Mouse (Mus musculus): ENCODE data around the gene Tnfrsf22.

Tnfrsf22 gene

DNA sequence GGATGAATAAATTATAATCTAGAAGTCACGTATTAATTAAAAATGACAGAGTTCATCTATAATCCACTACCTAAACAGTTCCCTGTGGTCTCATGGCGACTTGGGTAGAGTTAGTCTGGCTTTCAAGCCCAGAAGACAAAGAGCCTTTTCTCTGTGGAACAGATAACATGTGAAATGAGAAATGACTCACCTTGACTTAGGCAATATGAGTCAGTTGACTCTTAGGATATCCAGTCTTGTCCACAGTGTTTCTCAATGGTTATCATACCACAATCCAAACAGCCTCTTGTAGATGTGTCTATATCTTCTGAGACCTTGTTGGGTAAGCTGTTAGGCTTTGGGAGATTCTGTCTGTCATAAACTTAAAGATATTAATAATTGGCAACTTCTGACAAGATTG is 18.0 kb downstream of the Tnfrsf22 start:
- peak; percentile 81 for DNase-seq (ENCODE audit: low read depth, low spot score)

DNA sequence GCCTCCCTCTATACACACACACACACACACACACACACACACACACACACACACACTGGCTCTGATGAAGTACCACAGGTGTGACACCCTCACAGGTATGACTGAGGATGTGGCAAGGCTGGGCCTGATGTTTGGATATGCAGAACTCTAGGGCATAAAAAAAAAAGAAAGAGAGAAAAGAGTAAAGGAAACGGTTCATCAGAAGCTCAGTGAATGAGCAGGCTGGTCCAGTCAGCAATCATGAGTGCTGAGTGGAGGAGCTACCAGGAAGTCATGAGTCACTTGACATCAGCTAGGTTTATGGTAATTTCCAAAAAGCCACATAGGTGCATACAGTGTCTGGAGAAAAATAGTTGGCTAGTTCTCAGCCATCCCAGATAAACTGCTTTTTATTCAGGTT is 20.0 kb downstream of the Tnfrsf22 start:
- peak; percentile 60 for DNase-seq (ENCODE audit: low read depth, low spot score)

DNA sequence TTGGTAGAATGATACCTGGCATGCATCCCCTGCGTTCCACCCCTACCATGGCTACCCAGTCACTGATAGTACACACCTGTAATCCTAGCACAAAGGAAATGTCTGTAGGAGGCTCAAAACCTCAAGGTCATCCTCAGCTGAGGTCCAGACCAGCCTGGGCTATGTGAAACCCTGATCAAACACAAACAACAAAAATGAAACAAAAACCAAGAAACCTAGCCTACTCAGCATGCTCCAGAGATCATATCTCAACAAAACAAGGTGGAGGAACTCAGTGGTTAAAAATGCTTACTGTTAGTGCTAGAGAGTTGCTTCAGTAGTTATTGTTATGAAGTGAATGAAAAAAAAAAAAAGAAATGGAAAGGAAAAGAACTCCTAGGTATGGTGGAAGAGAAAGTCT is 20.9 kb downstream of the Tnfrsf22 start, which contains the start of gene Tnfrsf26:
Tnfrsf26 (minus strand) TSS at position 183 of the 400 bp plus-strand sequence.
- no peak for DNase-seq (ENCODE audit: low read depth, low spot score)

DNA sequence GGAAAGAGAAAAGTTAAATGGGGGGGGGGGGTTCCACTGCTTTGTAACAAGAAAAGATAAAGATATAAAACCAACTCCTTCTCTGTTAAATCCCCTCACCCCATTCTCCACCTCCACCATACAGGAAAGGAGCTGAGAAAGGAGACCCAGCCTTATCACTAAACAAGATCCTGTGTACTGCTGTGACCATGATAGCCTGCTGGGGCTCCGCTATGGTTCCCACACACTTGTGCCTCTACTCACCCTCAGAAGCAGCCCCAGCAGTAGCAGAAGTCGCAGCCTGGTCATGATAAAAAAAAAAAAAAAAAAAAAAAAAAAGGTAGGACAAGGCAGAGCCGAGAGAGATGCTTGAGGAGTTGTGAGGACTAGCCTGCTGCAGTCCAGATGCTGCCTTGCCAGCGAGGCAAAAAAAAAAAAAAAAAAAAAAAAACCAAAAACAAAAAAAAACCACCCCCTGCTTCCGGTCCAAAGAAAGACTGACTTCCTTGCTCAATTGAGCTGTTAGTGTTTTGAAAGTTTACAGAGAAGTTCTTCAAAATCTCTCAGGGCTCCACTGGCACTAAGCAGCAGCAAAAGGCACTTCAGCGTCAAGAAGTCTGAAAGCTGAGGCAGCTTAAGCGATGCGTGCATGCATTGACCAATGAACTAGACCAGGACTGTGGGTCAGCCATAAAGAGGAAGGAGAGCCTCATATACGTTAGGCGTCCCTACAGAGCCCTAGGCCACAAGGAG is 21.7 kb downstream of the Tnfrsf22 start:
- no peak for DNase-seq (ENCODE audit: low read depth, low spot score)

DNA sequence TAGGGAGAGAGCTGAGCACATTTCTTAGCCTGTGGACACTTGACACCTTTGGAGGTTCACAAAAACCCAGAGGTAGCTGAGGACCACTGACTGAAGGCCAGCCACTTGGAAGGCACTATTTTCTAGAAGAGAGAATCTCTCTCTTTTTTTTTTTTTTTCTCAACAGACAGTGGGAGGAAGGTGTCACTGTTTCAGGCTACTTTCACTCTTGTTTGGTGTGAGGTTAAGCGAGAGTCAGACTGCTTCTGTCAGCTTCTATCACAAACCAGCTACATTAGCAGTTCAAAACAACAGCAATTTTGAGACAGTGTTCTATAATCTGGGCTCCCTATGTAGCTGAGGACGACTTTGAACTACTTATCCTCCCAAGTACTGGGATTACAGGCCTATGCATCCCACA is 23.3 kb downstream of the Tnfrsf22 start:
- DNase-seq (ENCODE audit: low read depth, low spot score), result no peak

DNA sequence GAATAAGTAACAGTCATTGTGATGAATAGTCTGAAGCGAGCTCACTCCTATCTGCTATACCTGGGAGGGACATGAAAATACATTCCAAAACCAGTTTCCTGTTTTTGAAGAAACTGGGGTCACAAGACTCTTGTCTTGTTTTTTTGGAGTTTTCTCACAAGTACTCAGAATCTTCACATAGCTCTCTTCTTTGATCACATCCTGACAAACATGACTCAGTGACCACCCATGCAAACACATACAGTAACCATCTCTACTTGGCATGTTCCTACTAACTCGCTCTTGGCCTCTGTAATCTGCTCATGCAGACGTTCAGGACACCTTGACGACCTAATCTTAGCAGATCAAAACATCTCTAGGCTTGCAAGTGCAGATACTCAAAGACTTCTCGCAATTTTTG is 24.3 kb downstream of the Tnfrsf22 start:
- peak; percentile 70 for DNase-seq (ENCODE audit: low read depth, low spot score)

DNA sequence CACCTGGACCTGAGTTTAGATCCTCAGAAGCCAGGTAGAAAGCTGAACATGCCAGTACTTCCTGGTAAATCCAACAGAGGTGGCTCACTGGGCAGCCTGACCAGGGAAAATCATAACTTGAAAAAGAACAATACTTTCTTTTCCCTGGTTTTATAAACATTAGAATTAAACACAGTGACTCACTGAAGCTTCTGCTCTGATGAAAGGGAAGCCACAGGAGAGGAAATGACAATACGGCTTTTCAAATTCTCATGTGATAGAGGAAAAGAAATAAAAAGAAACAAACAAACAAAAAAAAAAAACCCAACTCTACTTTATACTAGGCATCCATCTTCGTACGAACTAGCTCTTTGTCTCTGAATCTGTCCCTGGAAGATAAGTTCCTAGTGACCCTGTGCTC is 24.9 kb downstream of the Tnfrsf22 start:
- no peak for DNase-seq (ENCODE audit: low read depth, low spot score)

DNA sequence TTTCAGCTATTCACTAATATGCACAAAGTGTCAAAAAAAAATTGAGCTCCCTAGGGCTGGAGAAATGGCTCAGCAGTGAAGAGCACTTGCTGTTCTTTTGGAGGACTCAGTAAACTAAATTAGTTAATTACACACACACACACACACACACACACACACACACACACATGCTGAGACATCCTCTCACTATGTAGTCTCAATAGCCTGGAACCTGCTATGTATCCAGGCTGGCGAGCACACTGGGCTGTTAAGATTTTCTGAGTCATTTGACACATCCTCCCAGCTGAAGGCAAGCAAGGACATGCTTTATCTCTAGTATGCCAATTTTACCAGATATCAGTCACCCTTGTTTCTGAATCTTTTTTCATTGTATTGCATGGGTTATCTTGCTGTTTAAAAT is 28.5 kb downstream of the Tnfrsf22 start:
- no peak for DNase-seq (ENCODE audit: low read depth, low spot score)

DNA sequence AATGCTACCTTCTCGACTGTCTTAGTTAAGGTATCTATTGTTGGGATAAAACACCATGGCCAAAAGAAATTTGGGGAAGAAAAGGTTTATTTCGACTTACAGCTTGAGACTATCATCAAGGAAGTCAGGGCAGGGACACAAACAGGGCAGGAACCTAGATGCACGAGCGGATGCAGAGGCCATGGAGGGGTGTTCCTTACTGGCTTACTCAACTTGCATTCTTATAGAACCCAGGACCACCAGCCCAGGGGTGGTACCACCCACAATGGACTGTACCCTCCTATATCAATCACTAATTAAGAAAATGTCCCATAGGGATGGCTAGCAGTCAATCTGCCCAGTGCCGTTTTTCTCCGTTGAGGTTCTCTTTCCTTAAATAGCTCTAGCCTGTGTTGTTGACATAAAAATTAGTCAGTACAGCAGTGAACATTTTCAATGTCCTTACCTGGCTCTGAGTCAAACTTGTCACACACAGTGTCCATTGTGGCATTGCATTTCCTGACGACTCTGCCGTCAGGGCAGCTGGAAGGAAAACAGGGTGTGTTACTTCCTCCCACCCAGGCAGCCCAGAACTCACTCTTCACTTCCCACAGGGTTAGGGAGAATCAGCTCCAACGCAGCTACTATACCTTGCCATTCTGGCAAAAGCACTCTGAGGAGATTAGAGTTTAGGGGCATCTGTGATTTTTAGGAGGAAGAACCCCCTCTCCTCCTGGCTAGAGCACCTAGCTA is 34.9 kb downstream of the Tnfrsf22 start:
- no peak for DNase-seq (ENCODE audit: low read depth, low spot score)

DNA sequence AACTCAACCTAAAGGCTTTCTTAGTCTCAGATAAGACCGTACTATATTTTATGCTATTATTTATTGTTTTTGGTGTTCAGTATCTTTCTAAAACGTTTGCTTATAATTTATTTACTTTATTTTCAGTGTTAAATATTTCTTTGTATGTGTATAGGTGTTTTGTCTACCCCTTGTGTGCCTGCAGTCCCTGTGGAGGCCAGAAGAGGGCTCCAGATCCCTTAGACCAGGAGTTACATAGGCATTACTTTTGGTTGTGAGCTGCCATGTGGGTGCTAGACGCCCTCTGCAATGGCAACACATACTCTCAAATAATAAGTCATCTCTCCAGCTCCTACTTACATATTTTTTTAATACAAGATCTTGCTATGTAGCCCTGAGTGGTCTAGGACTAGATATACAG is 37.2 kb downstream of the Tnfrsf22 start:
- DNase-seq (ENCODE audit: low read depth, low spot score), result no peak

DNA sequence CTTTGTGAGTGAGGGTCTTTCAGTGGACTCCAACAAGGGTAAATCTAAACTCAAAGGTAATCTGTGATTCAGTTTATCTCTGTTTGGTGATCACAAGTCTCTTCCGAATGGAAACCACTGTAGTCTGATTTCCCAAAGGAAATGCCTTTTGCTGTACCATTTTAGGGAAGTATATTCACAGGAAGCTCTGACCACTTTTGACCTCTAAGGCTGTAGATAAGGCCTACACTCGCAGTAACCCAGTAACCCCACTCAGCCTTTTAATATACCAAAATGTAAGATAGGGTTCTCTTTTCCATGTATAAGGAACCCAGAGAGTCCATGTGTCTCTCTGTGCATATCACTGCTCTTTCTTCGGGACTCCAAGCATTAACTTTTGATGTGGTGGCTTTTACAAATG is 44.1 kb downstream of the Tnfrsf22 start:
- no peak for DNase-seq (ENCODE audit: low read depth, low spot score)

DNA sequence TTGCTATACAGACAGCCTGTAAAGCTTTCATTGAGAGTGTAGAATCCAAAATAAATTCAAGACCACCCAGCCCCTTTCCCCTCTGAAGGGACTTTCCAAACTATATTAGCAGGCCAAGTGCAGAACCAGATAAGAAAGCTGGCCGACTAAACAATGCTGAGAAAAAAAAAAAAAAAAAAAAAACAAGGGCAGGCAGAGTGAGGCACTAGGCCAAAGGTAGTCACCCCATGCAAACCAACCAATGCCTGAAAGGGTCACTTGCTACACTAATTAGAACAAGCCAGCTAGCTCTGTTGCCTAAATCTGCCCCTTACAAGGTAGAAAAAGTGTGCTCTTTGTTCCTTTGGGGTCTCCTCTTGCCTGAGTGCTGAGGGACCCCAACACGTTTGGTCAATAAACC is 44.6 kb downstream of the Tnfrsf22 start:
- DNase-seq (ENCODE audit: low read depth, low spot score), result no peak

DNA sequence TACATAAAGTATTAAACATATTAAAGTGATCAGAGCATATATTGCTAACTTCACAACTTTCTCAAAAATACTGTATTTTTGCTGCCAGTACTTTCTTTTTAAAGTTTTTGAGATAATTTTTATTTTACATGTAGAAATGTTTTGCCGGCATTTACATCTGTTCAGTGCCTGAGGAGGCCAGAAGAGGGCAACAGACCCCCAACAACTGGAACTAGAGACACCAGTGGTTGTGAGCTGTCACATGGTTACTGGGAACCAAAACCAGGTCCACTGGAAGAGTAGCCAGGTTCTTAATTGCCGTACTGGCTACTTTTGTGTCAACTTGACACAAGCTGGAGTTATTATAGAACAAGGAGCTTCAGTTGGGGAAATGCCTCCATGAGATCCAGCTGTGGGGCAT is 47.8 kb downstream of the Tnfrsf22 start:
- peak; percentile 41 for DNase-seq (ENCODE audit: low read depth, low spot score)

DNA sequence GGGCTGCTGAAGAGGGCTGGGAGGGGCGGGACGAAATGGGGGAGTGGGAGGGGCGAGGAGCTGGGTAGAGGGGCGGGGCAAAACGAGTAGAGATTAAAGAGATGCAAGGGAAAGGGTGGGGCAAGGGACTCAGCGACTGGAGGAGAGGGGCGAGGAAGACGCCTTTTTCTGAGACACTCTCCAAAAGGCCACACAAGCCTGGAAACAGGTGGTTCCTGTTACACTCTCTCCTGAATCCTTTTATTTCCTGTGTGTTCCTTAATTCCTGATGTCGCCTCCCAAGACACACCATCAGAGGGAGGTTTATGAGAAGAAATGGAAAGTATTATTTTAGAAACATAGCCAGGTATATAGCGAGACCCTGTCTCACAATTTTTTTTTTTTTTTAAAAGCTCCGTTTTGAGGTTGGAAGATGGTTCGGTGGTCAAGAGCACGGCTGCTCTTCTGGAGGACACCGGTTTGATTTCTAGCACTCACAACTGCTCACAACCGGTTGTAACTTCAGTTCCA is 49.2 kb downstream of the Tnfrsf22 start:
- DNase-seq (ENCODE audit: low read depth, low spot score), result no peak

DNA sequence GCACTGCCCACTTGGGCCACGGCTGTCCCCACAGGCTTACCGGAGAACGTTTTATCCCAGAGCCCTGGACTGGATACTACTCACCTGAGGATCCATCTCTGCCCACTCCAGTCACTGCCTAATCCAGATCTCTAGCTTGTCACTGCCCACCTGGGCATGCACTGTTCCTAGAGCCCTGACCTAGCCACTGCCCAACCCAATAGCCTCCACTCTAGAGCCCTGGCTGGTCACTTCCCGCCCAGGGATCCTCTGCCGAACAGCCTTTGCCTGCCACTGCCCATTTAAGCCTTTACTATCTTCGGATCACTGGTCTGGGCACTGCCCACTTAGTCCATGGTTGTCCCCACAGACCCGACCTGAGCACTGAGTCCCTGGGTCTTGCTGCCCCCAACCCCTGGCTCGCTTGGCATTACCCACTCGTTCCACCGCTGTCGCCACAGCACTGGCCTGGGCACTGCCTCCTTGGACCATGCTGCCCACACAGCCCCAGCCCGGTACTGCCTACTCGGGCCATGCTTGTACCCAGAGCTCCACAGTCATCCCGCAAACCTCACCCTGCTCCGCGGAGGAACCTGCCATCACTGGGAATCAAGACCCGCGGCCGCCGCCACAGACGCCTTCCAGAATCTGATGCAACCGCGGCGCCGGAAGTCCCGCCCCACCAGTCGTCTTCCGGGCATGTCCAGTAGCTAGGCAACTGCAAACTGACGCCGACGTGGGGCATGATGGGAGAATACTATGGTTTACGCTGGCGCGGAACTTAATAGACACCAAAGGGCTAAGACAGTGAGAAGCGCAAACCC is 49.8 kb downstream of the Tnfrsf22 start, which contains the start of gene Cars:
Cars (minus strand) TSS at position 663 of the 803 bp plus-strand sequence.
- peak; percentile 98 for DNase-seq (ENCODE audit: low read depth, low spot score)

DNA sequence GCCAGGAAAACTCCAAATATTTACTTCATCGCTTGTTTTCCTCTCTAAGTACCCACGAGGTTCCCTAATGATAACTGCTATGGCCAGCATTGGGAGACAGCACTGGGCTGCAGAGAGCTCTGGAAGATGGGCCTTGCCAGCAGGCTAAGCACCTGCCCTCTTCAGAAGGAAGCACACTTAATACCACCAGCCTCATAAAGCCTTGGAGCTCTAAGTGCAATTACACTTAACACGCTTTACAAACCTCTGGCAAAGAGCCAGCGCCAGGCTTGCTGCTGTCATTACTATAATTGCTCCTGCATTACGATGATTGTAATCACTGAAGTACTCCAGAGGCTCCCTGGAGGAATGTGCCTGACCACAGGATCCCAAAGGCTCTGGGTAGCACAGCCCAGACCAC is 54.6 kb downstream of the Tnfrsf22 start:
- DNase-seq (ENCODE audit: low read depth, low spot score), result no peak

DNA sequence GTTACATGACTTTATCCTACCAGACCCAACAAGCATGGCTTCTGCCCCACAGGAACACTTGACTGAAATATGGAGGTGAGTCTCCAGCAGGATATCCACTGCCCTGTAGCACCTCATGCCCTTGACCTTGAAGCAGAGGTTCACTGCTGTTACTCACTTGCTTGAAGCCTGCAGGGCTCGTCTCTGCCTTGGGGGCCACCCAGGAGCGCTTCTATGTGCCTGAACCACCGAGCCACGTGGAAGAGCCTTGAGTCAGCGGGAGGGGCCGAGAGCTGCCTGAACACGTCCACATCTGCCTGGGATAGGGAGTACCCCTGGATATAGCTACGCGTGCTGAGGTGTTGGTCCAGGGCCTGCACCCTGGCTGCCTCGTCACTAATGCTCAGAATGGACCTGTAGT is 57.2 kb downstream of the Tnfrsf22 start:
- DNase-seq (ENCODE audit: low read depth, low spot score), result no peak

DNA sequence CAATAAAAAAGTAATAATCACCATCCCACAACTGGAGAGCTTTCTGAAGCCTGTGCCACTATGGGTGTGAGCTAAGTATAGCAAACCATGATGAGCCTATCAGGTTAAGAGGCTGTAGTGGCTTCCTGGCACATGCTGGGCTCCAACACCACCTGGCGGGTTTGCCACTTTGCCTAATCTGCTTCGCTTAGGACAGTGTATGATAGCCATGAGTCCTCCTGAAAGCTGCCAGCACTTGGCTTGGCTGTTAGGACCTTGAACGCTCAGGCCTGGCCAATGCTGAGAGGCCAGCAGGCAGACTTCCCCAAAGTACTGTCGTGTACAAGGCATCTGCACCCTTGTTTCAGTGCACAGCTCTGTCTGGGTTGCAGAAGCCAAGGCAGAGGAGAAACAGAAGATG is 61.5 kb downstream of the Tnfrsf22 start:
- no peak for DNase-seq (ENCODE audit: low read depth, low spot score)

DNA sequence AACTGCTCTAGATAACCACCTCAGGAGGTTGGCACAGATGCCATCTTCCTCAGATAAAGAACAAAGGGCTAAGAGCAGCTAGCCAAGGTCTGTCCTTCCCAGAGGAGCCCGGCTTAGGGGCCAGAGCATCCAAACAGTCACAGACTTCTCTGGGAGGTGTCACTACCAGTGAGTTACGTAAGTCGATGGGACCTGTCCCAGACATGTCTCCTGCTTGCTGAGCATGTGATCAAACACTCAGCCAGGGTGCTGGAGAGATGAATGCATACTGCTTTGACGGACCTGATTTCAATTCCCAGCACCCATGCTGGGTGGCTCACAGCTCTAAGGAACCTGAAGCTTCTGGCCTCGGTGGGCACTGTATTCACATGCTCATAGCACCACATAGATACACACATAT is 61.9 kb downstream of the Tnfrsf22 start:
- no peak for DNase-seq (ENCODE audit: low read depth, low spot score)

Data from 3T3-L1 (cell line).